Mouse (Mus musculus) lung, adult 2 months (tissue): ENCODE data around the gene Gde1. TPM values are rescaled to one million over a fixed set of nuclear protein-coding genes. Genes with fewer than 3 reads are reported as not detected.
A peak's percentile ranks its signal among the peaks of the same experiment; 100 is the strongest.

Experiments used
- DNase-seq: peaks from one replicate; pipeline ENCODE4 v3.0.0; 2022
- H3K4me1 ChIP-seq: fragments of 200-500 bp; 2 replicates; pipeline ENCODE4 v1.6.1; 2011; ENCODE audit warnings: low read length; ENCODE audit not compliant: control insufficient read depth, insufficient read depth
- H3K4me3 ChIP-seq: fragments of 200-500 bp; replicated peaks from 2 replicates; pipeline ENCODE3; 2011; ENCODE audit warnings: low read depth, mild to moderate bottlenecking, control low read depth, low read length; ENCODE audit errors: extremely low read depth
- CTCF ChIP-seq: fragments of 200-500 bp; IDR thresholded peaks from 2 replicates; pipeline ENCODE4 v1.5.1; 2011; ENCODE audit warnings: mild to moderate bottlenecking, low read length, control low read depth; ENCODE audit not compliant: insufficient read depth
- POLR2A ChIP-seq: fragments of 200-500 bp; IDR thresholded peaks from 2 replicates; pipeline ENCODE4 v1.6.1; 2011; ENCODE audit warnings: low read depth, mild to moderate bottlenecking, control low read depth, low read length, borderline replicate concordance; ENCODE audit errors: extremely low read depth
- WGBS: fragments of 180-500 bp; shearing (Covaris S2); methylation state at CpG from one replicate; pipeline ENCODE4 v1.1.7; 2018; 5-methylcytosine and 5-hydroxymethylcytosine counted together
- polyA plus RNA-seq: library from polyadenylated mRNA; depleted of rRNA; stranded (reverse); fragments of >200 nt; gene quantifications from 2 replicates; pipeline ENCODE4 v1.2.3, GENCODE M21; 2012

Gene Gde1
- polyA plus RNA-seq, 1 experiment, result 307 TPM

- WGBS, result 57% methylated on average over 2 of the region's 2 CpGs
- Histone ChIP-seq H3K4me1 (peaks cover 7% of the 10 kb centered on the region), H3K4me3 (no peak overlapping the region)
- TF ChIP-seq POLR2A (no peak), CTCF (no peak)
- no peak for DNase-seq
Measured at GRCm38 (mm10) chr7:118707216-118707615, 1.6 kb upstream of the Gde1 start.

GRCm38 (mm10) chr7:118706488-118706887 lies 910 bp upstream of the Gde1 start:
- Histone ChIP-seq H3K4me3 (no peak overlapping the region), H3K4me1 (peaks cover 7% of the 10 kb centered on the region)
- no peak for TF ChIP-seq POLR2A
- TF ChIP-seq CTCF, result no peak
- WGBS, result 72% methylated on average over 5 of the region's 5 CpGs
- DNase-seq, result no peak

GRCm38 (mm10) chr7:118706051-118706450 lies 473 bp upstream of the Gde1 start:
- Histone ChIP-seq H3K4me1 (peaks cover 7% of the 10 kb centered on the region), H3K4me3 (peak overlapping the region; percentile 29)
- TF ChIP-seq CTCF, result no peak
- TF ChIP-seq POLR2A, result no peak
- no peak for DNase-seq
- WGBS, result 37% methylated on average over 6 of the region's 6 CpGs

- DNase-seq, result no peak
- TF ChIP-seq POLR2A, result no peak
- no peak for TF ChIP-seq CTCF
- Histone ChIP-seq H3K4me3 (peak overlapping the region; percentile 70), H3K4me1 (peaks cover 9% of the 10 kb centered on the region)
- WGBS, result 57% methylated on average over 9 of the region's 9 CpGs
Measured at GRCm38 (mm10) chr7:118704001-118704850, 1.4 kb downstream of the Gde1 start.

GRCm38 (mm10) chr7:118703144-118703561 lies 2.4 kb downstream of the Gde1 start:
- TF ChIP-seq CTCF, result no peak
- no peak for TF ChIP-seq POLR2A
- WGBS, result 50% methylated on average over 15 of the region's 15 CpGs
- DNase-seq, result peak; percentile 70
- peak overlapping the region; percentile 15 for H3K4me3 ChIP-seq
- peaks cover 11% of the 10 kb centered on the region for H3K4me1 ChIP-seq

- TF ChIP-seq POLR2A (no peak), CTCF (no peak)
- 61% methylated on average over 9 of the region's 9 CpGs for WGBS
- DNase-seq, result no peak
- H3K4me1 ChIP-seq, result peaks cover 7% of the 10 kb centered on the region; the same call in 1 of the 2 replicates
- no peak overlapping the region for H3K4me3 ChIP-seq
Measured at GRCm38 (mm10) chr7:118698882-118699281, 6.7 kb downstream of the Gde1 start.

- TF ChIP-seq CTCF (no peak), POLR2A (no peak)
- DNase-seq, result no peak
- peaks cover 4% of the 10 kb centered on the region; the same call in 1 of the 2 replicates for H3K4me1 ChIP-seq
- no peak overlapping the region for H3K4me3 ChIP-seq
- 40% methylated on average over 4 of the region's 4 CpGs for WGBS
Measured at GRCm38 (mm10) chr7:118697168-118697567, 8.4 kb downstream of the Gde1 start.

GRCm38 (mm10) chr7:118696146-118696545 lies 9.4 kb downstream of the Gde1 start:
- H3K4me1 ChIP-seq, result peaks cover 4% of the 10 kb centered on the region; the same call in 1 of the 2 replicates
- H3K4me3 ChIP-seq, result no peak overlapping the region
- DNase-seq, result no peak
- 71% methylated on average over 6 of the region's 6 CpGs for WGBS
- no peak for TF ChIP-seq POLR2A
- no peak for TF ChIP-seq CTCF

GRCm38 (mm10) chr7:118691287-118691686 lies 14.3 kb downstream of the Gde1 start:
- Histone ChIP-seq H3K4me3 (no peak overlapping the region), H3K4me1 (no peaks in the 10 kb centered on the region)
- DNase-seq, result no peak
- WGBS, result 88% methylated on average over 2 of the region's 2 CpGs
- TF ChIP-seq CTCF (no peak), POLR2A (no peak)

GRCm38 (mm10) chr7:118689088-118689487 lies 16.5 kb downstream of the Gde1 start:
- DNase-seq, result no peak
- H3K4me3 ChIP-seq, result no peak overlapping the region
- H3K4me1 ChIP-seq, result no peaks in the 10 kb centered on the region
- TF ChIP-seq CTCF (no peak), POLR2A (no peak)
- 73% methylated on average over 7 of the region's 7 CpGs for WGBS
